Mouse (Mus musculus): ENCODE results near the gene Gm10718. TPM values are rescaled to one million over a fixed set of nuclear protein-coding genes. Genes with fewer than 3 reads are reported as not detected.
"Not testable (repeated sequence)": the region's sequence is repeated elsewhere in the genome, so short reads cannot be mapped to it uniquely, and the experiment has no call there.

The Gm10718 gene
- polyA plus RNA-seq, 1 experiment from 2014 or later, result 0.86 TPM

GRCm38 (mm10) chr9:3023985-3024648, 770 bp downstream of the Gm10718 start:
- not testable (repeated sequence) for H3K4me1 ChIP-seq (replicated peaks; ENCODE audit: control insufficient read depth, insufficient read depth, low read length); H3K27ac ChIP-seq; DNase-seq (ENCODE audit: low spot score); H3K4me3 ChIP-seq (replicated peaks; ENCODE audit: low read length); ATAC-seq (ENCODE audit: low FRiP score); H3K27me3 ChIP-seq (ENCODE audit: control insufficient read depth, insufficient read depth, low read length); H3K36me3 ChIP-seq (replicated peaks; ENCODE audit: control insufficient read depth, insufficient read depth); H3K9me3 ChIP-seq (ENCODE audit: control insufficient read depth, low read length); H3K4me2 ChIP-seq (replicated peaks); H3K9ac ChIP-seq
- 76% methylated on average over 15 of the region's 16 CpGs for WGBS

GRCm38 (mm10) chr9:3024912-3025467, 1.6 kb downstream of the Gm10718 start, which contains the start of gene Gm10717:
Gm10717 (plus strand) TSS chr9:3025417.
- not testable (repeated sequence) for H3K9ac ChIP-seq; DNase-seq (ENCODE audit: low spot score); H3K36me3 ChIP-seq (replicated peaks; ENCODE audit: control insufficient read depth, insufficient read depth); H3K27me3 ChIP-seq (ENCODE audit: control insufficient read depth, insufficient read depth, low read length); H3K4me3 ChIP-seq (replicated peaks; ENCODE audit: low read length); H3K9me3 ChIP-seq (ENCODE audit: control insufficient read depth, low read length); H3K4me1 ChIP-seq (replicated peaks; ENCODE audit: control insufficient read depth, insufficient read depth, low read length); H3K27ac ChIP-seq; ATAC-seq (ENCODE audit: low FRiP score); H3K4me2 ChIP-seq (replicated peaks)
- WGBS, result 72% methylated on average over 12 of the region's 12 CpGs

- H3K4me3 ChIP-seq (replicated peaks; ENCODE audit: low read length); H3K4me1 ChIP-seq (replicated peaks; ENCODE audit: control insufficient read depth, insufficient read depth, low read length); H3K27ac ChIP-seq; H3K9ac ChIP-seq; ATAC-seq (ENCODE audit: low FRiP score); H3K4me2 ChIP-seq (replicated peaks); H3K9me3 ChIP-seq (ENCODE audit: control insufficient read depth, low read length); H3K27me3 ChIP-seq (ENCODE audit: control insufficient read depth, insufficient read depth, low read length); DNase-seq (ENCODE audit: low spot score); H3K36me3 ChIP-seq (replicated peaks; ENCODE audit: control insufficient read depth, insufficient read depth): not testable (repeated sequence)
- 65% methylated on average over 4 of the region's 6 CpGs for WGBS
Measured at GRCm38 (mm10) chr9:3025653-3026052, 2.3 kb downstream of the Gm10718 start.

GRCm38 (mm10) chr9:3026136-3026535, 2.8 kb downstream of the Gm10718 start:
- not testable (repeated sequence) for H3K27ac ChIP-seq; H3K4me1 ChIP-seq (replicated peaks; ENCODE audit: control insufficient read depth, insufficient read depth, low read length); DNase-seq (ENCODE audit: low spot score); H3K9me3 ChIP-seq (ENCODE audit: control insufficient read depth, low read length); H3K4me3 ChIP-seq (replicated peaks; ENCODE audit: low read length); ATAC-seq (ENCODE audit: low FRiP score); H3K36me3 ChIP-seq (replicated peaks; ENCODE audit: control insufficient read depth, insufficient read depth); H3K27me3 ChIP-seq (ENCODE audit: control insufficient read depth, insufficient read depth, low read length); H3K9ac ChIP-seq; H3K4me2 ChIP-seq (replicated peaks)
- WGBS, result 76% methylated on average over 5 of the region's 5 CpGs

GRCm38 (mm10) chr9:3026741-3027140, 3.4 kb downstream of the Gm10718 start:
- not testable (repeated sequence) for H3K9ac ChIP-seq; H3K36me3 ChIP-seq (replicated peaks; ENCODE audit: control insufficient read depth, insufficient read depth); H3K27me3 ChIP-seq (ENCODE audit: control insufficient read depth, insufficient read depth, low read length); H3K9me3 ChIP-seq (ENCODE audit: control insufficient read depth, low read length); H3K4me1 ChIP-seq (replicated peaks; ENCODE audit: control insufficient read depth, insufficient read depth, low read length); H3K27ac ChIP-seq; H3K4me3 ChIP-seq (replicated peaks; ENCODE audit: low read length); DNase-seq (ENCODE audit: low spot score); ATAC-seq (ENCODE audit: low FRiP score); H3K4me2 ChIP-seq (replicated peaks)
- WGBS, result 72% methylated on average over 9 of the region's 9 CpGs

GRCm38 (mm10) chr9:3027200-3027599, 3.9 kb downstream of the Gm10718 start:
- 75% methylated on average over 9 of the region's 9 CpGs for WGBS
- not testable (repeated sequence) for H3K4me1 ChIP-seq (replicated peaks; ENCODE audit: control insufficient read depth, insufficient read depth, low read length); H3K4me3 ChIP-seq (replicated peaks; ENCODE audit: low read length); H3K9ac ChIP-seq; H3K27ac ChIP-seq; ATAC-seq (ENCODE audit: low FRiP score); H3K27me3 ChIP-seq (ENCODE audit: control insufficient read depth, insufficient read depth, low read length); H3K9me3 ChIP-seq (ENCODE audit: control insufficient read depth, low read length); H3K4me2 ChIP-seq (replicated peaks); H3K36me3 ChIP-seq (replicated peaks; ENCODE audit: control insufficient read depth, insufficient read depth)
- peak; percentile 66 for DNase-seq (ENCODE audit: low spot score)

- H3K27ac ChIP-seq; DNase-seq (ENCODE audit: low spot score); H3K9ac ChIP-seq; ATAC-seq (ENCODE audit: low FRiP score); H3K27me3 ChIP-seq (ENCODE audit: control insufficient read depth, insufficient read depth, low read length); H3K4me3 ChIP-seq (replicated peaks; ENCODE audit: low read length); H3K36me3 ChIP-seq (replicated peaks; ENCODE audit: control insufficient read depth, insufficient read depth); H3K9me3 ChIP-seq (ENCODE audit: control insufficient read depth, low read length); H3K4me2 ChIP-seq (replicated peaks); H3K4me1 ChIP-seq (replicated peaks; ENCODE audit: control insufficient read depth, insufficient read depth, low read length): not testable (repeated sequence)
- WGBS, result 70% methylated on average over 12 of the region's 16 CpGs
Measured at GRCm38 (mm10) chr9:3029276-3030000, 6.1 kb downstream of the Gm10718 start.

GRCm38 (mm10) chr9:3030677-3031318, 7.5 kb downstream of the Gm10718 start:
- not testable (repeated sequence) for H3K36me3 ChIP-seq (replicated peaks; ENCODE audit: control insufficient read depth, insufficient read depth); H3K9ac ChIP-seq; H3K27me3 ChIP-seq (ENCODE audit: control insufficient read depth, insufficient read depth, low read length); H3K4me2 ChIP-seq (replicated peaks); H3K4me1 ChIP-seq (replicated peaks; ENCODE audit: control insufficient read depth, insufficient read depth, low read length); H3K4me3 ChIP-seq (replicated peaks; ENCODE audit: low read length); H3K27ac ChIP-seq; H3K9me3 ChIP-seq (ENCODE audit: control insufficient read depth, low read length)
- 66% methylated on average over 2 of the region's 10 CpGs for WGBS
- peak; percentile 38; the same call in 1 of the 2 replicates for ATAC-seq (ENCODE audit: low FRiP score)
- DNase-seq (ENCODE audit: low spot score), result peak; percentile 92

- H3K27me3 ChIP-seq (ENCODE audit: control insufficient read depth, insufficient read depth, low read length); H3K9me3 ChIP-seq (ENCODE audit: control insufficient read depth, low read length); H3K4me3 ChIP-seq (replicated peaks; ENCODE audit: low read length); H3K36me3 ChIP-seq (replicated peaks; ENCODE audit: control insufficient read depth, insufficient read depth); DNase-seq (ENCODE audit: low spot score); H3K9ac ChIP-seq; H3K4me1 ChIP-seq (replicated peaks; ENCODE audit: control insufficient read depth, insufficient read depth, low read length); H3K27ac ChIP-seq; H3K4me2 ChIP-seq (replicated peaks); ATAC-seq (ENCODE audit: low FRiP score): not testable (repeated sequence)
- no CpG with 5 or more reads among the region's 8 CpGs for WGBS
Measured at GRCm38 (mm10) chr9:3034299-3034698, 11.0 kb downstream of the Gm10718 start, which contains the start of gene Gm17535. Gm17535 (plus strand) TSS chr9:3034599.
